Mouse (Mus musculus) kidney, adult 2 months (tissue): ENCODE data around the gene Liph.

Experiments
- CTCF ChIP-seq: fragments of 200-500 bp; conservative IDR thresholded peaks from 2 replicates; pipeline ENCODE4 v1.5.1; 2011; ENCODE audit warnings: low read depth, mild to moderate bottlenecking, control low read depth, low read length, moderate library complexity, mixed read lengths; ENCODE audit not compliant: insufficient read depth, insufficient read length
- POLR2A ChIP-seq: fragments of 200-500 bp; IDR thresholded peaks from one replicate; pipeline ENCODE4 v1.6.1; 2011; ENCODE audit warnings: low read depth, low read length, control low read depth

DNA sequence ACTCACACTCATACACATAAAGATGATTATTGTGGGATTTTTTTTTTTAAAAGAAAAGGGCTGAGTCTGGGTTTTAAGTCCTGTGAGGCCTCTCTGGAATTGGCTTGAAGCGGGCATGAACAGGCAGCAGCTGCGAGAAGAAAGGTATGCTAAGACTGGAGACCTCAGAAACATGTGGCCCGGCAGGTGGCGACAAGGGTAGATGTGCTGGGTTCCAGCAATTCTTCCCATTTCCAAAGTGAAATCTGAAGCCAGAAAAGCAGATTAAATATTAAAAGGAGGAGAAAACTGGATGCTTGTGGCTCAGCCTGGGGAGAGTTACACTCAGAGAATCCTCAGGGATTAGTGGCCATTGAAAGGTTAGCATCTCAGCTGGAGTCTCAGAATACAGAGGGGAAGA lies 24.0 kb downstream of the Liph start:
- TF ChIP-seq CTCF (no peak), POLR2A (no peak)
